Mouse (Mus musculus) liver, adult 2 months (tissue): ENCODE data around the gene 2310039H08Rik.

Experiments
- CTCF ChIP-seq: fragments of 200-500 bp; IDR thresholded peaks from 2 replicates; pipeline ENCODE4 v1.5.1; 2011; ENCODE audit warnings: low read depth, low read length, control low read depth
- POLR2A ChIP-seq: fragments of 200-500 bp; IDR thresholded peaks from 2 replicates; pipeline ENCODE4 v1.6.1; 2011; ENCODE audit warnings: low read length, control low read depth; ENCODE audit not compliant: insufficient read depth; ENCODE audit errors: extremely low read depth

DNA sequence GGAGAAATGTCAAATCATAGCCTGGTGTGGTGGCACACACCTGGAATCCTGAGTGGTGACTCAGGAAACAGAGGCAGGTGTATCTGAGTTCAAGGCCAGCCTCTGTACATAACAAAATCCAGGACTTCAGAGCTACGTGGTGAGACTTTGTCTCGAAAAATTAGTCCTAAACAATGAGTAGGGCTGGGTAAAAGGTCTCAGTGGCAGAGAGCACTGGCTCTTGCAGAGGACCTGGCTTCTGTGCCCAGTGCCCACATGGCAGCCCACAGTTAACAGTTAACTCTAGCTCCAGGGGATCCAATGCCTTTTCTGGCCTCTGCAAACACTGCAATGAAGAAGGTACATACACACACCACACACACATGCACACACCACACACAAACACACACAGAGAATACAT, 24.6 kb upstream of the 2310039H08Rik start:
- TF ChIP-seq CTCF: no peak
- no peak for TF ChIP-seq POLR2A
